ENCODE assay signal across 17 mouse cellular contexts in genomic region chr14:97537012-97537411, GRCm38 (mm10).
"Had no signal": no experiment of that assay in that cellular context is flagged by ENCODE, and none has a peak within 500 bp of the region (broad histone marks: within the 10 kb centered on the region; RNA-seq: fewer than 3 reads in every experiment).

No protein-coding gene starts in this region.

- H3K4me1 ChIP-seq: neural tube, embryonic 12.5 days had no signal

- H3K9ac ChIP-seq: liver, embryonic 14.5 days; lung, embryonic 14.5 days; neural tube, embryonic 12.5 days had no signal

- H3K27ac ChIP-seq: liver, embryonic 14.5 days; neural tube, embryonic 12.5 days had no signal

- H3K4me2 ChIP-seq: lung, embryonic 14.5 days; midbrain, embryonic 11.5 days; neural tube, embryonic 12.5 days had no signal

- ATAC-seq: midbrain, embryonic 16.5 days had no signal

- H3K36me3 ChIP-seq: neural tube, embryonic 12.5 days had no signal

- H3K27me3 ChIP-seq: neural tube, embryonic 12.5 days had no signal

- H3K9me3 ChIP-seq: neural tube, embryonic 12.5 days had no signal

- H3K4me3 ChIP-seq: myocyte; neural tube, embryonic 12.5 days had no signal

- DNase-seq: lung, adult 18-20 months; lung, embryonic 14.5 days; lung, postnatal 10 days; lung, postnatal 4 days; retina, postnatal 1 day; right cerebral cortex, adult 18-20 months; right cerebral cortex, postnatal 25 days; right cerebral cortex, postnatal 4 days; spleen, adult 18-20 months; thymus, adult 18-20 months; thymus, postnatal 14 days; thymus, postnatal 36 days had no signal
